Mouse (Mus musculus): ENCODE data around the gene Pmepa1.

The Pmepa1 gene

GRCm38 (mm10) chr2:173253761-173254662 lies 22.3 kb downstream of the Pmepa1 start:
- no peak for DNase-seq (ENCODE audit: low read depth, low spot score)

- no peak for DNase-seq (ENCODE audit: low read depth, low spot score)
These were observed 24.7 kb downstream of the Pmepa1 start for GRCm38 (mm10) chr2:173251675-173252074.

- no peak for DNase-seq (ENCODE audit: low read depth, low spot score)
These were observed 25.2 kb downstream of the Pmepa1 start for GRCm38 (mm10) chr2:173251133-173251532.

- no peak for DNase-seq (ENCODE audit: low read depth, low spot score)
These were observed 25.9 kb downstream of the Pmepa1 start for GRCm38 (mm10) chr2:173250411-173250810.

- DNase-seq (ENCODE audit: low read depth, low spot score), result no peak
These were observed 26.4 kb downstream of the Pmepa1 start for GRCm38 (mm10) chr2:173249965-173250364.

- no peak for DNase-seq (ENCODE audit: low read depth, low spot score)
These were observed 26.9 kb downstream of the Pmepa1 start for GRCm38 (mm10) chr2:173249386-173249785.

- DNase-seq (ENCODE audit: low read depth, low spot score), result no peak
These were observed 27.5 kb downstream of the Pmepa1 start for GRCm38 (mm10) chr2:173248822-173249221.

- DNase-seq (ENCODE audit: low read depth, low spot score), result no peak
These were observed 28.4 kb downstream of the Pmepa1 start for GRCm38 (mm10) chr2:173247911-173248310.

- DNase-seq (ENCODE audit: low read depth, low spot score), result no peak
These were observed 29.1 kb downstream of the Pmepa1 start for GRCm38 (mm10) chr2:173247197-173247596.

GRCm38 (mm10) chr2:173246688-173247087 lies 29.6 kb downstream of the Pmepa1 start:
- no peak for DNase-seq (ENCODE audit: low read depth, low spot score)

- DNase-seq (ENCODE audit: low read depth, low spot score), result no peak
These were observed 31.1 kb downstream of the Pmepa1 start for GRCm38 (mm10) chr2:173245258-173245657.

- no peak for DNase-seq (ENCODE audit: low read depth, low spot score)
These were observed 32.2 kb downstream of the Pmepa1 start for GRCm38 (mm10) chr2:173244108-173244507.

GRCm38 (mm10) chr2:173243616-173244015 lies 32.7 kb downstream of the Pmepa1 start:
- DNase-seq (ENCODE audit: low read depth, low spot score), result peak; percentile 86

- DNase-seq (ENCODE audit: low read depth, low spot score), result no peak
These were observed 33.5 kb downstream of the Pmepa1 start for GRCm38 (mm10) chr2:173242874-173243273.

- DNase-seq (ENCODE audit: low read depth, low spot score), result no peak
These were observed 35.6 kb downstream of the Pmepa1 start for GRCm38 (mm10) chr2:173240738-173241137.

- DNase-seq (ENCODE audit: low read depth, low spot score), result no peak
These were observed 37.8 kb downstream of the Pmepa1 start for GRCm38 (mm10) chr2:173238522-173238921.

- no peak for DNase-seq (ENCODE audit: low read depth, low spot score)
These were observed 40.6 kb downstream of the Pmepa1 start for GRCm38 (mm10) chr2:173235435-173236332.

- no peak for DNase-seq (ENCODE audit: low read depth, low spot score)
These were observed 43.6 kb downstream of the Pmepa1 start for GRCm38 (mm10) chr2:173232766-173233099.

- DNase-seq (ENCODE audit: low read depth, low spot score), result no peak
These were observed 44.1 kb downstream of the Pmepa1 start for GRCm38 (mm10) chr2:173232065-173232765.

- DNase-seq (ENCODE audit: low read depth, low spot score), result peak; percentile 79
These were observed 46.6 kb downstream of the Pmepa1 start for GRCm38 (mm10) chr2:173229578-173230224.

- DNase-seq (ENCODE audit: low read depth, low spot score), result no peak
These were observed 47.8 kb downstream of the Pmepa1 start for GRCm38 (mm10) chr2:173228567-173228966.
